Mouse (Mus musculus): ENCODE measurements at regions not wholly inside any gene's neighbourhood (a gene's known extent, or its start where the extent isn't known, plus 50 kb on each side); places are given as distances from the start of the nearest gene placed in this dataset.

GRCm38 (mm10) chr12:110049154-110049736, 229.6 kb upstream of the Dio3 start:
- Histone ChIP-seq H3K9ac (replicated peaks; ENCODE audit: low read depth, low read length) (no peak overlapping the region), H3K36me3 (ENCODE audit: control insufficient read depth, insufficient read depth, low read length) (no peaks in the 10 kb centered on the region), H3K4me1 (ENCODE audit: control insufficient read depth, insufficient read depth, low read length) (0 out of 2 replicates have a peak, but pooled peaks cover 4% of the 10 kb centered on the region), H3K4me2 (replicated peaks; ENCODE audit: low read depth, low read length) (no peak overlapping the region), H3K9me3 (ENCODE audit: control insufficient read depth, low read depth, low read length) (no peaks in the 10 kb centered on the region), H3K4me3 (ENCODE audit: low read depth, low read length) (no peak overlapping the region), H3K27me3 (ENCODE audit: control insufficient read depth, insufficient read depth, low read length) (no peaks in the 10 kb centered on the region), H3K27ac (ENCODE audit: low read length) (no peak overlapping the region)
- no peak for ATAC-seq (ENCODE audit: insufficient number of reproducible peaks, insufficient read depth, low FRiP score, low read depth)
- 80% methylated on average over 10 of the region's 10 CpGs for WGBS

- no peak overlapping the region for H3K9ac ChIP-seq (replicated peaks; ENCODE audit: low read depth, low read length)
- no peak overlapping the region for H3K27ac ChIP-seq (ENCODE audit: low read length)
- no peaks in the 10 kb centered on the region for H3K9me3 ChIP-seq (ENCODE audit: control insufficient read depth, low read depth, low read length)
- H3K4me2 ChIP-seq (replicated peaks; ENCODE audit: low read depth, low read length): no peak overlapping the region
- no peaks in the 10 kb centered on the region for H3K36me3 ChIP-seq (ENCODE audit: control insufficient read depth, insufficient read depth, low read length)
- 82% methylated on average over 5 of the region's 5 CpGs for WGBS
- no peaks in the 10 kb centered on the region for H3K4me1 ChIP-seq (ENCODE audit: control insufficient read depth, insufficient read depth, low read length)
- no peak for ATAC-seq (ENCODE audit: insufficient number of reproducible peaks, insufficient read depth, low FRiP score, low read depth)
- no peaks in the 10 kb centered on the region for H3K27me3 ChIP-seq (ENCODE audit: control insufficient read depth, insufficient read depth, low read length)
- no peak overlapping the region for H3K4me3 ChIP-seq (ENCODE audit: low read depth, low read length)
These were observed 219.5 kb upstream of the Dio3 start for GRCm38 (mm10) chr12:110059321-110059720.

GRCm38 (mm10) chr12:110061961-110062360, 216.9 kb upstream of the Dio3 start:
- Histone ChIP-seq H3K27ac (ENCODE audit: low read length) (no peak overlapping the region), H3K4me1 (ENCODE audit: control insufficient read depth, insufficient read depth, low read length) (no peaks in the 10 kb centered on the region), H3K9me3 (ENCODE audit: control insufficient read depth, low read depth, low read length) (no peaks in the 10 kb centered on the region), H3K27me3 (ENCODE audit: control insufficient read depth, insufficient read depth, low read length) (no peaks in the 10 kb centered on the region), H3K9ac (replicated peaks; ENCODE audit: low read depth, low read length) (no peak overlapping the region), H3K4me3 (ENCODE audit: low read depth, low read length) (no peak overlapping the region), H3K36me3 (ENCODE audit: control insufficient read depth, insufficient read depth, low read length) (no peaks in the 10 kb centered on the region), H3K4me2 (replicated peaks; ENCODE audit: low read depth, low read length) (no peak overlapping the region)
- 79% methylated on average over 6 of the region's 6 CpGs for WGBS
- ATAC-seq (ENCODE audit: insufficient number of reproducible peaks, insufficient read depth, low FRiP score, low read depth): no peak

- ATAC-seq (ENCODE audit: insufficient number of reproducible peaks, insufficient read depth, low FRiP score, low read depth): no peak
- H3K4me1 ChIP-seq (ENCODE audit: control insufficient read depth, insufficient read depth, low read length): no peaks in the 10 kb centered on the region
These were observed 215.9 kb upstream of the Dio3 start for GRCm38 (mm10) chr12:110063013-110063412.

GRCm38 (mm10) chr12:110066361-110066885, 212.4 kb upstream of the Dio3 start:
- Histone ChIP-seq H3K4me2 (replicated peaks; ENCODE audit: low read depth, low read length) (no peak overlapping the region), H3K4me1 (ENCODE audit: control insufficient read depth, insufficient read depth, low read length) (no peaks in the 10 kb centered on the region), H3K36me3 (ENCODE audit: control insufficient read depth, insufficient read depth, low read length) (no peaks in the 10 kb centered on the region), H3K4me3 (ENCODE audit: low read depth, low read length) (no peak overlapping the region), H3K9ac (replicated peaks; ENCODE audit: low read depth, low read length) (no peak overlapping the region), H3K9me3 (ENCODE audit: control insufficient read depth, low read depth, low read length) (peaks cover 9% of the 10 kb centered on the region; the same call in 1 of the 2 replicates), H3K27ac (ENCODE audit: low read length) (no peak overlapping the region), H3K27me3 (ENCODE audit: control insufficient read depth, insufficient read depth, low read length) (no peaks in the 10 kb centered on the region)
- 62% methylated on average over 4 of the region's 4 CpGs for WGBS
- no peak for ATAC-seq (ENCODE audit: insufficient number of reproducible peaks, insufficient read depth, low FRiP score, low read depth)

More at GRCm38 (mm10) chr12:110063013-110063412, 215.9 kb upstream of the Dio3 start:
- Histone ChIP-seq H3K27ac (ENCODE audit: low read length) (no peak overlapping the region), H3K36me3 (ENCODE audit: control insufficient read depth, insufficient read depth, low read length) (no peaks in the 10 kb centered on the region), H3K4me3 (ENCODE audit: low read depth, low read length) (no peak overlapping the region), H3K27me3 (ENCODE audit: control insufficient read depth, insufficient read depth, low read length) (no peaks in the 10 kb centered on the region), H3K9ac (replicated peaks; ENCODE audit: low read depth, low read length) (no peak overlapping the region), H3K4me2 (replicated peaks; ENCODE audit: low read depth, low read length) (no peak overlapping the region), H3K9me3 (ENCODE audit: control insufficient read depth, low read depth, low read length) (peaks cover 2% of the 10 kb centered on the region; the same call in 1 of the 2 replicates)
- 45% methylated on average over 8 of the region's 8 CpGs for WGBS

GRCm38 (mm10) chr12:110070506-110070905, 208.4 kb upstream of the Dio3 start:
- Histone ChIP-seq H3K27ac (ENCODE audit: low read length) (no peak overlapping the region), H3K9ac (replicated peaks; ENCODE audit: low read depth, low read length) (no peak overlapping the region), H3K4me1 (ENCODE audit: control insufficient read depth, insufficient read depth, low read length) (no peaks in the 10 kb centered on the region), H3K9me3 (ENCODE audit: control insufficient read depth, low read depth, low read length) (peaks cover 9% of the 10 kb centered on the region; the same call in 1 of the 2 replicates), H3K36me3 (ENCODE audit: control insufficient read depth, insufficient read depth, low read length) (no peaks in the 10 kb centered on the region), H3K27me3 (ENCODE audit: control insufficient read depth, insufficient read depth, low read length) (no peaks in the 10 kb centered on the region), H3K4me3 (ENCODE audit: low read depth, low read length) (no peak overlapping the region), H3K4me2 (replicated peaks; ENCODE audit: low read depth, low read length) (no peak overlapping the region)
- no peak for ATAC-seq (ENCODE audit: insufficient number of reproducible peaks, insufficient read depth, low FRiP score, low read depth)
- 80% methylated on average over 6 of the region's 6 CpGs for WGBS

GRCm38 (mm10) chr12:110071823-110072222, 207.0 kb upstream of the Dio3 start:
- H3K9ac ChIP-seq (replicated peaks; ENCODE audit: low read depth, low read length): no peak overlapping the region
- H3K27me3 ChIP-seq (ENCODE audit: control insufficient read depth, insufficient read depth, low read length): no peaks in the 10 kb centered on the region
- no peak overlapping the region for H3K27ac ChIP-seq (ENCODE audit: low read length)
- H3K36me3 ChIP-seq (ENCODE audit: control insufficient read depth, insufficient read depth, low read length): no peaks in the 10 kb centered on the region
- peaks cover 9% of the 10 kb centered on the region; the same call in 1 of the 2 replicates for H3K9me3 ChIP-seq (ENCODE audit: control insufficient read depth, low read depth, low read length)
- H3K4me3 ChIP-seq (ENCODE audit: low read depth, low read length): no peak overlapping the region
- 61% methylated on average over 4 of the region's 4 CpGs for WGBS
- H3K4me1 ChIP-seq (ENCODE audit: control insufficient read depth, insufficient read depth, low read length): no peaks in the 10 kb centered on the region
- no peak overlapping the region for H3K4me2 ChIP-seq (replicated peaks; ENCODE audit: low read depth, low read length)
- no peak for ATAC-seq (ENCODE audit: insufficient number of reproducible peaks, insufficient read depth, low FRiP score, low read depth)

GRCm38 (mm10) chr12:110074921-110075320, 203.9 kb upstream of the Dio3 start:
- Histone ChIP-seq H3K4me3 (ENCODE audit: low read depth, low read length) (no peak overlapping the region), H3K27me3 (ENCODE audit: control insufficient read depth, insufficient read depth, low read length) (no peaks in the 10 kb centered on the region), H3K9me3 (ENCODE audit: control insufficient read depth, low read depth, low read length) (no peaks in the 10 kb centered on the region; the same call in 1 of the 2 replicates), H3K27ac (ENCODE audit: low read length) (no peak overlapping the region), H3K4me2 (replicated peaks; ENCODE audit: low read depth, low read length) (no peak overlapping the region), H3K36me3 (ENCODE audit: control insufficient read depth, insufficient read depth, low read length) (no peaks in the 10 kb centered on the region), H3K4me1 (ENCODE audit: control insufficient read depth, insufficient read depth, low read length) (no peaks in the 10 kb centered on the region), H3K9ac (replicated peaks; ENCODE audit: low read depth, low read length) (no peak overlapping the region)
- 66% methylated on average over 8 of the region's 8 CpGs for WGBS
- no peak for ATAC-seq (ENCODE audit: insufficient number of reproducible peaks, insufficient read depth, low FRiP score, low read depth)

All from stomach, embryonic 14.5 days (tissue).